Mouse (Mus musculus): ENCODE measurements at regions not wholly inside any gene's neighbourhood (a gene's known extent, or its start where the extent isn't known, plus 50 kb on each side); places are given as distances from the start of the nearest gene placed in this dataset.

- Histone ChIP-seq H3K36me3 (no peaks in the 10 kb centered on the region), H3K4me3 (replicated peaks) (no peak overlapping the region), H3K27me3 (replicated peaks) (no peaks in the 10 kb centered on the region), H3K9ac (no peak overlapping the region), H3K9me3 (no peaks in the 10 kb centered on the region), H3K4me1 (peaks cover 16% of the 10 kb centered on the region), H3K4me2 (no peak overlapping the region), H3K27ac (peak overlapping the region; percentile 65; the same call in 1 of the 2 replicates)
- no peak for ATAC-seq (ENCODE audit: insufficient read depth, low FRiP score, low read depth)
- 62% methylated on average over 7 of the region's 7 CpGs for WGBS
Measured at GRCm38 (mm10) chr11:112987782-112988181, 205.8 kb downstream of the Sox9 start.

- peaks cover 16% of the 10 kb centered on the region for H3K4me1 ChIP-seq
- no peak overlapping the region for H3K4me3 ChIP-seq (replicated peaks)
- H3K36me3 ChIP-seq = no peaks in the 10 kb centered on the region
- H3K27ac ChIP-seq = no peak overlapping the region
- WGBS = 51% methylated on average over 1 of the region's 1 CpGs
- ATAC-seq (ENCODE audit: insufficient read depth, low FRiP score, low read depth) = no peak
- no peak overlapping the region for H3K9ac ChIP-seq
- H3K27me3 ChIP-seq (replicated peaks) = no peaks in the 10 kb centered on the region
- H3K4me2 ChIP-seq = no peak overlapping the region
- H3K9me3 ChIP-seq = no peaks in the 10 kb centered on the region
Measured at GRCm38 (mm10) chr11:112988900-112989299, 206.9 kb downstream of the Sox9 start.

- H3K36me3 ChIP-seq = no peaks in the 10 kb centered on the region
- 0 out of 2 replicates have a peak overlapping the region, but pooled peaks have one; percentile 18 for H3K27ac ChIP-seq
- WGBS = 34% methylated on average over 13 of the region's 13 CpGs
- H3K27me3 ChIP-seq (replicated peaks) = no peaks in the 10 kb centered on the region
- H3K4me3 ChIP-seq (replicated peaks) = no peak overlapping the region
- peaks cover 16% of the 10 kb centered on the region for H3K4me1 ChIP-seq
- ATAC-seq (ENCODE audit: insufficient read depth, low FRiP score, low read depth) = peak; percentile 56
- no peak overlapping the region for H3K4me2 ChIP-seq
- no peaks in the 10 kb centered on the region for H3K9me3 ChIP-seq
- H3K9ac ChIP-seq = no peak overlapping the region
Measured at GRCm38 (mm10) chr11:112989981-112990512, 208.0 kb downstream of the Sox9 start.

- no peaks in the 10 kb centered on the region for H3K27me3 ChIP-seq (replicated peaks)
- no peak overlapping the region for H3K9ac ChIP-seq
- no peak overlapping the region for H3K4me2 ChIP-seq
- ATAC-seq (ENCODE audit: insufficient read depth, low FRiP score, low read depth) = no peak
- H3K9me3 ChIP-seq = no peaks in the 10 kb centered on the region
- 0 out of 2 replicates have a peak overlapping the region, but pooled peaks have one; percentile 18 for H3K27ac ChIP-seq
- H3K4me3 ChIP-seq (replicated peaks) = no peak overlapping the region
- 82% methylated on average over 11 of the region's 11 CpGs for WGBS
- peaks cover 16% of the 10 kb centered on the region for H3K4me1 ChIP-seq
- H3K36me3 ChIP-seq = no peaks in the 10 kb centered on the region
Measured at GRCm38 (mm10) chr11:112990751-112991150, 208.7 kb downstream of the Sox9 start.

GRCm38 (mm10) chr11:112991862-112992261 lies 209.8 kb downstream of the Sox9 start:
- Histone ChIP-seq H3K27ac (0 out of 2 replicates have a peak overlapping the region, but pooled peaks have one; percentile 28), H3K4me2 (no peak overlapping the region), H3K9me3 (no peaks in the 10 kb centered on the region), H3K4me3 (replicated peaks) (no peak overlapping the region), H3K4me1 (peaks cover 16% of the 10 kb centered on the region), H3K9ac (no peak overlapping the region), H3K36me3 (no peaks in the 10 kb centered on the region), H3K27me3 (replicated peaks) (no peaks in the 10 kb centered on the region)
- WGBS = 37% methylated on average over 13 of the region's 13 CpGs
- ATAC-seq (ENCODE audit: insufficient read depth, low FRiP score, low read depth) = no peak

- Histone ChIP-seq H3K9ac (no peak overlapping the region), H3K36me3 (no peaks in the 10 kb centered on the region), H3K9me3 (no peaks in the 10 kb centered on the region), H3K27me3 (replicated peaks) (no peaks in the 10 kb centered on the region), H3K4me1 (0 out of 2 replicates have a peak, but pooled peaks cover 2% of the 10 kb centered on the region), H3K27ac (no peak overlapping the region), H3K4me3 (replicated peaks) (no peak overlapping the region), H3K4me2 (no peak overlapping the region)
- 48% methylated on average over 5 of the region's 5 CpGs for WGBS
- ATAC-seq (ENCODE audit: insufficient read depth, low FRiP score, low read depth) = no peak
Measured at GRCm38 (mm10) chr11:112998777-112999583, 217.0 kb downstream of the Sox9 start.

- ATAC-seq (ENCODE audit: insufficient read depth, low FRiP score, low read depth) = no peak
- WGBS = 71% methylated on average over 6 of the region's 6 CpGs
- Histone ChIP-seq H3K27me3 (replicated peaks) (no peaks in the 10 kb centered on the region), H3K27ac (no peak overlapping the region), H3K9me3 (no peaks in the 10 kb centered on the region), H3K36me3 (no peaks in the 10 kb centered on the region), H3K4me3 (replicated peaks) (no peak overlapping the region), H3K4me2 (no peak overlapping the region), H3K4me1 (0 out of 2 replicates have a peak, but pooled peaks cover 2% of the 10 kb centered on the region), H3K9ac (no peak overlapping the region)
Measured at GRCm38 (mm10) chr11:113001071-113001470, 219.0 kb downstream of the Sox9 start.

GRCm38 (mm10) chr11:113005895-113006294 lies 223.9 kb downstream of the Sox9 start:
- Histone ChIP-seq H3K4me2 (no peak overlapping the region), H3K27ac (no peak overlapping the region), H3K4me1 (no peaks in the 10 kb centered on the region), H3K9me3 (no peaks in the 10 kb centered on the region), H3K9ac (no peak overlapping the region), H3K27me3 (replicated peaks) (no peaks in the 10 kb centered on the region), H3K4me3 (replicated peaks) (no peak overlapping the region), H3K36me3 (no peaks in the 10 kb centered on the region)
- WGBS = 57% methylated on average over 9 of the region's 9 CpGs
- ATAC-seq (ENCODE audit: insufficient read depth, low FRiP score, low read depth) = no peak

- H3K36me3 ChIP-seq = no peaks in the 10 kb centered on the region
- no peak overlapping the region for H3K9ac ChIP-seq
- H3K4me3 ChIP-seq (replicated peaks) = no peak overlapping the region
- no peak overlapping the region for H3K4me2 ChIP-seq
- no peaks in the 10 kb centered on the region for H3K27me3 ChIP-seq (replicated peaks)
- no peaks in the 10 kb centered on the region for H3K4me1 ChIP-seq
- H3K9me3 ChIP-seq = no peaks in the 10 kb centered on the region
- WGBS = 62% methylated on average over 4 of the region's 4 CpGs
- H3K27ac ChIP-seq = no peak overlapping the region
- ATAC-seq (ENCODE audit: insufficient read depth, low FRiP score, low read depth) = no peak
Measured at GRCm38 (mm10) chr11:113008521-113008920, 226.5 kb downstream of the Sox9 start.

GRCm38 (mm10) chr11:113009376-113009775 lies 227.4 kb downstream of the Sox9 start:
- no peak for ATAC-seq (ENCODE audit: insufficient read depth, low FRiP score, low read depth)
- Histone ChIP-seq H3K4me1 (no peaks in the 10 kb centered on the region), H3K4me3 (replicated peaks) (no peak overlapping the region), H3K9me3 (no peaks in the 10 kb centered on the region), H3K9ac (no peak overlapping the region), H3K4me2 (no peak overlapping the region), H3K27me3 (replicated peaks) (no peaks in the 10 kb centered on the region), H3K36me3 (no peaks in the 10 kb centered on the region), H3K27ac (no peak overlapping the region)
- 78% methylated on average over 6 of the region's 6 CpGs for WGBS

GRCm38 (mm10) chr11:113010906-113011305 lies 228.9 kb downstream of the Sox9 start:
- Histone ChIP-seq H3K4me3 (replicated peaks) (no peak overlapping the region), H3K27ac (no peak overlapping the region), H3K4me2 (no peak overlapping the region), H3K27me3 (replicated peaks) (no peaks in the 10 kb centered on the region), H3K9ac (no peak overlapping the region), H3K9me3 (no peaks in the 10 kb centered on the region), H3K4me1 (0 out of 2 replicates have a peak, but pooled peaks cover 3% of the 10 kb centered on the region), H3K36me3 (no peaks in the 10 kb centered on the region)
- ATAC-seq (ENCODE audit: insufficient read depth, low FRiP score, low read depth) = no peak
- 82% methylated on average over 5 of the region's 5 CpGs for WGBS

- Histone ChIP-seq H3K4me2 (no peak overlapping the region), H3K9me3 (no peaks in the 10 kb centered on the region), H3K27me3 (replicated peaks) (no peaks in the 10 kb centered on the region), H3K4me1 (peaks cover 5% of the 10 kb centered on the region; the same call in 1 of the 2 replicates), H3K27ac (no peak overlapping the region), H3K4me3 (replicated peaks) (no peak overlapping the region), H3K9ac (no peak overlapping the region), H3K36me3 (no peaks in the 10 kb centered on the region)
- 54% methylated on average over 10 of the region's 10 CpGs for WGBS
- no peak for ATAC-seq (ENCODE audit: insufficient read depth, low FRiP score, low read depth)
Measured at GRCm38 (mm10) chr11:113014186-113015010, 232.4 kb downstream of the Sox9 start.

All from stomach, embryonic 15.5 days (tissue).